Mouse (Mus musculus) stomach, embryonic 14.5 days (tissue): ENCODE data around the gene Pdcd4. TPM values are rescaled to one million over a fixed set of nuclear protein-coding genes. Genes with fewer than 3 reads are reported as not detected.

Experiments
- ATAC-seq: fragments of 200-750 bp; cut with Nextera tagmentation; 2 replicates; pipeline ENCODE4 v1.8.0; 2017; ENCODE audit warnings: low read depth, moderate TSS enrichment; ENCODE audit not compliant: insufficient number of reproducible peaks, insufficient read depth, low FRiP score
- H3K27ac ChIP-seq: fragments of 300-500 bp; sonication (generic); 2 replicates; pipeline ENCODE4 v1.5.1; 2014; ENCODE audit warnings: mild to moderate bottlenecking, low read length, moderate library complexity, mixed read lengths
- H3K27me3 ChIP-seq: fragments of 300-500 bp; sonication (generic); 2 replicates; pipeline ENCODE4 v1.6.1; 2014; ENCODE audit warnings: low read length, control low read depth, mixed read lengths; ENCODE audit not compliant: control insufficient read depth, insufficient read depth
- H3K36me3 ChIP-seq: fragments of 300-500 bp; sonication (generic); 2 replicates; pipeline ENCODE4 v1.6.1; 2014; ENCODE audit warnings: mild to moderate bottlenecking, control low read depth, low read length, moderate library complexity, mixed read lengths; ENCODE audit not compliant: control insufficient read depth, insufficient read depth
- H3K4me1 ChIP-seq: fragments of 300-500 bp; sonication (generic); 2 replicates; pipeline ENCODE4 v1.6.1; 2014; ENCODE audit warnings: low read length, control low read depth, mixed read lengths; ENCODE audit not compliant: control insufficient read depth, insufficient read depth
- H3K4me2 ChIP-seq: fragments of 300-500 bp; sonication (generic); replicated peaks from 2 replicates; pipeline ENCODE4 v1.6.1; 2014; ENCODE audit warnings: low read depth, low read length, control low read depth
- H3K4me3 ChIP-seq: fragments of 300-500 bp; sonication (generic); 2 replicates; pipeline ENCODE4 v1.5.1; 2014; ENCODE audit warnings: low read depth, low read length, control low read depth
- H3K9ac ChIP-seq: fragments of 300-500 bp; sonication (generic); replicated peaks from 2 replicates; pipeline ENCODE4 v1.6.1; 2014; ENCODE audit warnings: low read depth, mild to moderate bottlenecking, control low read depth, low read length, moderate library complexity, mixed read lengths
- H3K9me3 ChIP-seq: fragments of 300-500 bp; sonication (generic); 2 replicates; pipeline ENCODE4 v1.6.1; 2016; ENCODE audit warnings: low read depth, low read length, control low read depth; ENCODE audit not compliant: control insufficient read depth
- WGBS: fragments of 180-500 bp; shearing (Covaris S2); extraction: QIAGEN DNeasy Blood & Tissue Kit; methylation state at CpG from one replicate; pipeline ENCODE4 v1.1.7; 2014; 5-methylcytosine and 5-hydroxymethylcytosine counted together
- polyA plus RNA-seq: library from polyadenylated mRNA; unstranded; fragments of >200 nt; fragmentation: Nextera tagmentation; extraction: Ambion mirVana; gene quantifications from 2 replicates; pipeline ENCODE4 v1.2.1, GENCODE M21; 2014

The Pdcd4 gene
- polyA plus RNA-seq, 1 experiment from 2014 or later = 123 TPM

DNA sequence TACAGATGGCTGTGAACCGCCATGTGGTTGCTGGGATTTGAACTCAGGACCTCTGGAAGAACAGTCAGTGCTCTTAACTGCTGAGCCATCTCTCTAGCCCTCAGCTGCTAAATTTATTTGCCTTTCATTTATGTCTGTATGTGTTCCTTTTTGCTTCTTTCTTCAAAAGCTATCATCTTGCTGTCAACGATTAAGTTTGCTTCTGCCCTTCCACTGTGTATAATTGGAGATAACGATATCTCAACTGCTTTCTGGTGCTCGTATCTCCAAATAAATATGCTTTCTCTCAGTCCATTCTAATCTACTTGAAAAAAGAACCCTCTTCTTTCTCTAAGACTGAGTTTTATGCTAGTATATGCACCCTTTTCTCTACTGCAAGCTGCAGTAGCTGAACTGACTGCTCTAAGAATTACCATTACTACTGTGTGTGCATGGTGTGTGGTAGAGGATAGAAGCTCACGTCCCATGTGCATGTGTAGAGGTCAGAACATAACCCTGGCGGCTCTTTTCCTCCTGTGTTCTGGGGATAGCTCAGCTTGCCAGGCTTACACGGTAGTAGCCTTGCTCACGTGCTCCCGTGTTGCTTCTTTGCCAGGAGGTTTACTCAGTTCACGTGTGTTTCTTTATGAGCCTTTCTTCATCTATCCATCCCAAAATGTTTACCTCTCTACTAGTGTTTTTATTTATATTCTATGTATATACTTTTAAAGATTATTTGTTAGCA lies 73.0 kb downstream of the Pdcd4 start:
- no peaks in the 10 kb centered on the region for H3K9me3 ChIP-seq
- H3K4me3 ChIP-seq = no peak overlapping the region
- no peak for ATAC-seq
- H3K36me3 ChIP-seq = no peaks in the 10 kb centered on the region
- H3K27ac ChIP-seq = no peak overlapping the region
- H3K4me2 ChIP-seq = no peak overlapping the region
- H3K4me1 ChIP-seq = no peaks in the 10 kb centered on the region
- 84% methylated on average over 10 of the region's 10 CpGs for WGBS
- no peak overlapping the region for H3K9ac ChIP-seq
- H3K27me3 ChIP-seq = no peaks in the 10 kb centered on the region

DNA sequence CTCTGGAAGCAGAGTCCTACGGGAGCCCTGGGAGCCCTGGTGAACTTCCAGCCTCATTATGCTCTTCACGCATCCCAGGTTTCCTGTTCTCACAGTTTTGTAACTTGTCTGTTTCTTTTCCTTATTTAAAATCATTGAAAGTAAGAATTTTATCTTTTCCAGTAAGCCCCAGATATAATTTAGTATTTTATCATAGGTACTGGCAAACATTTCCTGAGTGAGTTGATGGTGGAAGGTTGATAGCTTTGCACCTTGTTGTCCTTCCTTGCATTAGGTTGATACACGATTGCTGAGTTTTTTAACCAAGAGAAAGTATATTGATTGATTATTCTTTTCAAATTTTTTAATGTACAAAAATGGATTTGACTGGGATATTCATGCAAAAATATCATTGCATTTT lies 77.2 kb downstream of the Pdcd4 start:
- no peak overlapping the region for H3K27ac ChIP-seq
- WGBS = 85% methylated on average over 3 of the region's 3 CpGs
- no peaks in the 10 kb centered on the region for H3K9me3 ChIP-seq
- no peak for ATAC-seq
- H3K4me2 ChIP-seq = no peak overlapping the region
- H3K4me3 ChIP-seq = no peak overlapping the region
- H3K36me3 ChIP-seq = no peaks in the 10 kb centered on the region
- no peaks in the 10 kb centered on the region for H3K4me1 ChIP-seq
- H3K9ac ChIP-seq = no peak overlapping the region
- H3K27me3 ChIP-seq = no peaks in the 10 kb centered on the region

DNA sequence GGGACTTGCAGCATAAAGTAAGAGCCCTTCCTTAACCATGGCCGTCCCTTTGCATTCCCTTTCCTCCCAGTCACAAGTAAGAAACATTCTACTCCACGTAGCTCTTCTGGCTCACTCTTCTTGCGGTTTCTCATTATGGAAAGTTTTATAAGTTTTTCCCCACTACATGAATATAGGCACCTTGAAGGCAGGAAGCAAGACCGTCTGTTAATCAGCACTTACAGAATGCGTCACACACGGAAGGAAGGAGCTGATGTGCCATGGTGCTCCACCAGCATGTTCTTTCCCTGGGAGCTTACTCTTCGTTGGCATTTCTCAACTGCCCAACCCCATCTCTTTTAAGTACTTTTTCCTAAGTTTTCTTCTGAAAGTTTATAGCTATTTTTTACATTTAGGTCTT lies 79.9 kb downstream of the Pdcd4 start:
- H3K27me3 ChIP-seq = no peaks in the 10 kb centered on the region
- H3K36me3 ChIP-seq = no peaks in the 10 kb centered on the region
- ATAC-seq = no peak
- WGBS = 83% methylated on average over 7 of the region's 7 CpGs
- H3K27ac ChIP-seq = no peak overlapping the region
- H3K9me3 ChIP-seq = peaks cover 3% of the 10 kb centered on the region; the same call in 1 of the 2 replicates
- H3K4me3 ChIP-seq = no peak overlapping the region
- H3K4me2 ChIP-seq = no peak overlapping the region
- H3K4me1 ChIP-seq = no peaks in the 10 kb centered on the region
- H3K9ac ChIP-seq = no peak overlapping the region

GRCm38 (mm10) chr19:53973656-53974055 lies 81.6 kb downstream of the Pdcd4 start:
- 74% methylated on average over 1 of the region's 1 CpGs for WGBS
- Histone ChIP-seq H3K27ac (no peak overlapping the region), H3K9me3 (peaks cover 3% of the 10 kb centered on the region; the same call in 1 of the 2 replicates), H3K4me1 (no peaks in the 10 kb centered on the region), H3K4me3 (no peak overlapping the region), H3K9ac (no peak overlapping the region), H3K4me2 (no peak overlapping the region), H3K36me3 (no peaks in the 10 kb centered on the region), H3K27me3 (no peaks in the 10 kb centered on the region)
- ATAC-seq = no peak

Other genes with a start within 250 kb of the Pdcd4 start
- 0.78 and 0.95 TPM in 2 replicates for gene Rbm20, start 214.9 kb upstream of the Pdcd4 start, polyA plus RNA-seq
- 61.8 and 68.0 TPM in 2 replicates for gene Shoc2, start 52.1 kb downstream of the Pdcd4 start, polyA plus RNA-seq
- 94.8 and 100 TPM in 2 replicates for gene Bbip1, start 52.4 kb downstream of the Pdcd4 start, polyA plus RNA-seq
- 0.48 and 0.78 TPM in 2 replicates for gene Adra2a, start 151.9 kb downstream of the Pdcd4 start, polyA plus RNA-seq